Mouse (Mus musculus) CH12.LX (cell line): Measurements from ENCODE around the gene Cops3.

Experiments
- CHD2 ChIP-seq: IDR thresholded peaks from 2 replicates; pipeline ENCODE4 v1.6.1; 2011; ENCODE audit warnings: low read length, improper control_type of control experiment
- CTCF ChIP-seq, 2 experiments: IDR thresholded peaks in 1 of 2; conservative IDR thresholded peaks in 1 of 2; 2 replicates each; pipeline ENCODE4 v1.5.1; 2011 to 2012; ENCODE audit warnings: low read depth in 2 of 2, low read length in 2 of 2, improper control_type of control experiment in 1 of 2, inconsistent platforms in 1 of 2, mild to moderate bottlenecking in 1 of 2, moderate library complexity in 1 of 2
- EP300 ChIP-seq: IDR thresholded peaks from 2 replicates; pipeline ENCODE4 v1.6.1; 2011; ENCODE audit warnings: low read length, improper control_type of control experiment
- JUN ChIP-seq: IDR thresholded peaks from 2 replicates; pipeline ENCODE4 v1.6.1; 2011; ENCODE audit warnings: low read depth, mild to moderate bottlenecking, low read length, improper control_type of control experiment, moderate library complexity; ENCODE audit not compliant: insufficient read depth
- MAX ChIP-seq: IDR thresholded peaks from 2 replicates; pipeline ENCODE4 v1.6.1; 2011; ENCODE audit warnings: low read length, improper control_type of control experiment
- NELFE ChIP-seq: IDR thresholded peaks from 2 replicates; pipeline ENCODE4 v1.6.1; 2011; ENCODE audit warnings: low read depth, low read length, improper control_type of control experiment
- POLR2A ChIP-seq: IDR thresholded peaks from 2 replicates; pipeline ENCODE4 v1.6.1; 2011; ENCODE audit warnings: low read depth, mild to moderate bottlenecking, improper control_type of control experiment, low read length
- RAD21 ChIP-seq: IDR thresholded peaks from 2 replicates; pipeline ENCODE4 v1.6.1; 2011; ENCODE audit warnings: low read depth, mild to moderate bottlenecking, low read length, improper control_type of control experiment, moderate library complexity
- SIN3A ChIP-seq: IDR thresholded peaks from 2 replicates; pipeline ENCODE4 v1.6.1; 2012; ENCODE audit warnings: low read length, improper control_type of control experiment, inconsistent platforms
- SMC3 ChIP-seq: IDR thresholded peaks from 2 replicates; pipeline ENCODE4 v1.6.1; 2011; ENCODE audit warnings: low read depth, low read length, improper control_type of control experiment
- TCF12 ChIP-seq: IDR thresholded peaks from 2 replicates; pipeline ENCODE4 v1.6.1; 2014; ENCODE audit warnings: low read depth, mild to moderate bottlenecking, inconsistent platforms, low read length, improper control_type of control experiment
- ZNF384 ChIP-seq: IDR thresholded peaks from 2 replicates; pipeline ENCODE4 v1.6.1; 2012; ENCODE audit warnings: low read depth, low read length, improper control_type of control experiment, inconsistent platforms

DNA sequence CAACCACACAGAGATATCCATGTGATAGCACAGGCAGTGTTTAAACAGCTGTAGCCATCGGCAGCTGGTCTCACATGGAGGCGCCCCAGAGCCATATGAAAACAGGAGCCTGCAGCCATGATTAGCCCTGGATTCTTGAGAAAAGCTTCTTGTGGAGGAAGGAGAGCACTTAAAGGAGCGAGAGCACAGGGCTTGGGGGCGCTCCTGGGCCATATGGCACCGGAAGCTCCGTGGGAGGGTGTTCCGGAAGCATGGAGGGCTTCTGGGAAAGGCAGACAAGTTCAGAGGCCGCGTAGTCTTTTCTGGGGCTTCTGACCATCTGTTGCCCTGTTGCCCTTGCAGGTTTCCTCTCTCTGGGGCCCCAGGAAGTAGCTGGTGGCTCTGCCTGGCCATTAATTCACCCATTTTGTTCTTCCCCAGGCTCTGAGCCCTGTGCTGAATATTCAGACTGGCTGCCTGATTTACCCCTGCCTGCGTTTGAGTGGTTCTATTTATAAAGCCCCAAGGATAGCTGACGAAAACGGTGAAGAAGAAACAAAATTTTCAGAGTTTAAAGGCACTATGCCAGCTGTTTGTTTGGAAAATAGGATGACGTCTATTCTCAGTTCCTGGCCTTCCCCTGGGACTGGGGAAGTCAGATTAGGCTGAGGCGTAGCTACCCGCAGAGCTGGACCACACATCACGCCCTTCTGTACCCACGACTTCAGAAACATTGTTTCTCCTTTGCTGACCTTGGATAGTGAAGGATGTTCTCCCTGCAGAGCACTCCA is 45.8 kb upstream of the Cops3 start:
- TF ChIP-seq CHD2, result no peak
- TF ChIP-seq NELFE, result no peak
- no peak for TF ChIP-seq POLR2A
- TF ChIP-seq RAD21, result peak; percentile 44
- TF ChIP-seq CTCF (conservative IDR thresholded peaks at IDR 0.05 in 1 of 2, IDR thresholded peaks at IDR 0.05 in 1 of 2; ENCODE audit: low read depth in 2 of 2, low read length in 2 of 2), result peak in 1 of 2 experiments; percentile 46; a peak in 2 of 4 replicates
- no peak for TF ChIP-seq ZNF384
- TF ChIP-seq SIN3A, result no peak
- TF ChIP-seq MAX, result no peak
- TF ChIP-seq TCF12, result no peak
- TF ChIP-seq EP300, result no peak
- TF ChIP-seq JUN, result no peak
- TF ChIP-seq SMC3, result peak; percentile 32
